Mouse (Mus musculus) neutrophil, adult 65 days (primary cell): ENCODE data around the gene Lamtor2. TPM values are rescaled to one million over a fixed set of nuclear protein-coding genes. Genes with fewer than 3 reads are reported as not detected.

ENCODE experiments used
- total RNA-seq: library from RNA; stranded (reverse); gene quantifications from 2 replicates; pipeline ENCODE4 v1.2.4, GENCODE M21; 2023

The Lamtor2 gene
- 59.0 and 70.5 TPM in 2 replicates for total RNA-seq

GRCm38 (mm10) chr3:88552676-88553524 is at the start of gene Lamtor2:
TSS of gene Lamtor2 (minus strand) at chr3:88553074.

GRCm38 (mm10) chr3:88575540-88575939 is 22.7 kb upstream of the Lamtor2 start, which contains the start of gene Ssr2:
TSS of gene Ssr2 (plus strand) at chr3:88575876.

GRCm38 (mm10) chr3:88553525-88553879 is 628 bp upstream of the Lamtor2 start, which contains the start of gene Ubqln4:
TSS of gene Ubqln4 (plus strand) at chr3:88553758.

GRCm38 (mm10) chr3:88548180-88548917 is 4.5 kb downstream of the Lamtor2 start, which contains the start of gene Rab25:
TSS of gene Rab25 (minus strand) at chr3:88548300.

GRCm38 (mm10) chr3:88532299-88532674 is 20.6 kb downstream of the Lamtor2 start, which contains the start of gene Mex3a:
TSS of gene Mex3a (plus strand) at chr3:88532395.

GRCm38 (mm10) chr3:88509692-88510420 is 43.0 kb downstream of the Lamtor2 start, which contains the start of gene Lmna:
TSS of gene Lmna (minus strand) at chr3:88509956.

Other genes starting within 250 kb of the Lamtor2 start
- 109 and 122 TPM in 2 replicates for gene Glmp, start 228.1 kb downstream of the Lamtor2 start, total RNA-seq
- gene Tmem79, start 216.9 kb downstream of the Lamtor2 start, total RNA-seq = 0.52 and 1.1 TPM in 2 replicates
- gene Smg5, start 216.8 kb downstream of the Lamtor2 start, total RNA-seq = 37.7 and 55.2 TPM in 2 replicates
- 1.3 TPM in 1 of 2 replicates, not detected in the other for gene Paqr6, start 188.5 kb downstream of the Lamtor2 start, total RNA-seq
- 6.0 and 6.1 TPM in 2 replicates for gene Bglap3, start 180.3 kb downstream of the Lamtor2 start, total RNA-seq
- gene Bglap2, start 174.4 kb downstream of the Lamtor2 start, total RNA-seq = 6.0 and 6.9 TPM in 2 replicates
- gene Bglap, start 168.6 kb downstream of the Lamtor2 start, total RNA-seq = 19.5 and 34.7 TPM in 2 replicates
- 55.0 and 71.6 TPM in 2 replicates for gene Pmf1, start 142.7 kb downstream of the Lamtor2 start, total RNA-seq
- 34.1 and 35.1 TPM in 2 replicates for gene Slc25a44, start 127.9 kb downstream of the Lamtor2 start, total RNA-seq
- gene Sema4a, start 91.9 kb downstream of the Lamtor2 start, total RNA-seq = 357 and 388 TPM in 2 replicates
- 14.9 and 16.9 TPM in 2 replicates for gene Lmna, start 43.1 kb downstream of the Lamtor2 start, total RNA-seq
- gene Mex3a, start 20.7 kb downstream of the Lamtor2 start, total RNA-seq = 0.06 and 0.11 TPM in 2 replicates
- not detected in 2 replicates for gene Rab25, start 4.8 kb downstream of the Lamtor2 start, total RNA-seq
- gene Ubqln4, start 684 bp upstream of the Lamtor2 start, total RNA-seq = 12.2 and 13.7 TPM in 2 replicates
- 63.9 and 72.3 TPM in 2 replicates for gene Ssr2, start 22.8 kb upstream of the Lamtor2 start, total RNA-seq
- 209 and 264 TPM in 2 replicates for gene Arhgef2, start 52.9 kb upstream of the Lamtor2 start, total RNA-seq
- gene Rxfp4, start 100.1 kb upstream of the Lamtor2 start, total RNA-seq = not detected in 2 replicates
- gene Khdc4, start 132.7 kb upstream of the Lamtor2 start, total RNA-seq = 95.8 and 139 TPM in 2 replicates
- 49.1 and 52.4 TPM in 2 replicates for gene Rit1, start 163.8 kb upstream of the Lamtor2 start, total RNA-seq
- 0.59 and 0.73 TPM in 2 replicates for gene Syt11, start 222.1 kb upstream of the Lamtor2 start, total RNA-seq